Mouse (Mus musculus) granulocyte monocyte progenitor cell, adult 5-6 weeks (primary cell): ENCODE measurements at regions not wholly inside any gene's neighbourhood (a gene's known extent, or its start where the extent isn't known, plus 50 kb on each side); places are given as distances from the start of the nearest gene placed in this dataset.
"Not testable (repeated sequence)": the region's sequence is repeated elsewhere in the genome, so short reads cannot be mapped to it uniquely, and the experiment has no call there.

ENCODE experiments used
- ATAC-seq: replicated peaks from 2 replicates; pipeline ENCODE4 v1.8.0; 2016; ENCODE audit warnings: mild to moderate bottlenecking, moderate TSS enrichment, inconsistent platforms; ENCODE audit not compliant: poor library complexity, severe bottlenecking

- ATAC-seq, result no peak
Observed at GRCm38 (mm10) chr15:93095224-93095623, 179.8 kb downstream of the Gxylt1 start.

GRCm38 (mm10) chr15:93094202-93095135 is 180.5 kb downstream of the Gxylt1 start:
- ATAC-seq, result peak; percentile 41

- peak; percentile 60 for ATAC-seq
Observed at GRCm38 (mm10) chr15:93091396-93091795, 183.6 kb downstream of the Gxylt1 start.

- ATAC-seq, result peak; percentile 79
Observed at GRCm38 (mm10) chr15:93089347-93089746, 185.6 kb downstream of the Gxylt1 start.

DNA sequence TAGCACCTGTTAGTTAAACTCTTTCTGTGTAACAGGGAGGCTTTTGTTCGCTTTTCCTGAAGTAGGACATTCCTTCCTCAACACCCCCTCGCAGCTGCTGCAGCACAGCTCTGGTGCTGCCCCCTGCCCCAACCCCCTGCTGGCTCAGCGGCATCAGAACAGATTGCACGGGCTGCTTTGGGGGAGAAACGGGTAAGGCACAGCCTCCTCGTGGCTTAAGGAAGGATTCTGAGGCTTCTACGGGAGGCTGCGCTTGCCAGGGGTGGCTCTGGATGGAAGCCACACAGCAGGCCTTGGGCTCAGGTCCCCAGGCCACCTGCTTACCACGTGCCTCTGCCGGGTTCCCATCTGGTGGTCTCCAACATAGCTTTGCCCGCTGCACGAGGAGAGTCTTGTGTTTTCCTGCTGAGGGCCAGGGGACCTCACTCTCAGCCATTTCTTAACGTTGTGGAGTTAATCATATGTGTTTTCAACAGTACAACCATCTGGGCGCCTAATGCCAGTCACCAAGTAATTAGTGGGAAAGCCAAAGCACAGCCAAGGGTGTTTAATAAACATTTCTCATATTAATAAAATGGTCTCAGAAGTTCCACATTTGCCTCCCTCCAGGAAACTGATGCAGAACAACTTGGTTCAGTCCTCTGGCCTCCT is 189.9 kb downstream of the Gxylt1 start:
- ATAC-seq, result no peak

GRCm38 (mm10) chr15:93074070-93074469 is 200.9 kb downstream of the Gxylt1 start:
- peak; percentile 56; the same call in 1 of the 2 replicates for ATAC-seq

- no peak for ATAC-seq
Observed at GRCm38 (mm10) chr15:93062213-93063131, 212.5 kb downstream of the Gxylt1 start.

DNA sequence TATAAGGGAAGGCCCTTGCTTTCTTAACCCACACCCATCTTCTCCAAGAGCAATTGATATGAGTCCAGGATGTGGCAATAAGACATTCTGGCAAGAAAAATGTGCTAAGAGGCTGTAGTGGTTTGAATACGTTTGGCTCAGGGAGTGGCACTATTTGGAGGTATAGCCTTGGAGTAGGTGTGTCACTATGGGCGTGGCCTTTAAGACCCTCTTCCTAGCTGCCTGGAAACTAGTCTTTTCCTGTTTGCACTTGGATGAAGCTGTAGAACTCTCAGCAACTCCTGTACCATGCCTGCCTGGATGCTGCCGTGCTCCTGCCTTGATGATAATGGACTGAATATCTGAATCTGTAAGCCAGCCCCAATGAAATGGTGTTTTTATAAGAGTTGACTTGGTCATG is 221.5 kb downstream of the Gxylt1 start:
- ATAC-seq, result no peak

- ATAC-seq, result peak; percentile 80
Observed at GRCm38 (mm10) chr15:93027185-93027584, 247.8 kb downstream of the Gxylt1 start.

GRCm38 (mm10) chr15:93026456-93027078 is 248.4 kb downstream of the Gxylt1 start:
- ATAC-seq, result peak; percentile 74

DNA sequence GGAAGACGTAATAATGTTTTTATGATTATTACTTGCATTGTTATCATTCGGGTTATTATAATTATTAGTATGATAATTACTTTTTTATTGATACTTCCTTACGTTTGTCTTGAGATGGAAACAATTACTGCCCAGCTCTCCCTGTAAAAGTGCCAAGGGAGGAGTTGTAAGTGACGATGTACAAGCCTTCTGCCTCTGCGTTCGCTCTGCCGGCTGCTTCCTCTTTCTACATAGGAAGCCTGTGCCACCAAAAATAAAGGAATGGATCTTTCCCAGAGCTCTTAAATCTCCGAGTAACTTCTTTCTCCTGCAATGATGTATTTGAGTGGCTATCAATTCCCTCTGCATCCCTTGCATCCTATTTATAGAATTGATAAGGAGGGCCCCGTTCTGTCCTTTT is 249.2 kb downstream of the Gxylt1 start:
- ATAC-seq, result peak; percentile 54

DNA sequence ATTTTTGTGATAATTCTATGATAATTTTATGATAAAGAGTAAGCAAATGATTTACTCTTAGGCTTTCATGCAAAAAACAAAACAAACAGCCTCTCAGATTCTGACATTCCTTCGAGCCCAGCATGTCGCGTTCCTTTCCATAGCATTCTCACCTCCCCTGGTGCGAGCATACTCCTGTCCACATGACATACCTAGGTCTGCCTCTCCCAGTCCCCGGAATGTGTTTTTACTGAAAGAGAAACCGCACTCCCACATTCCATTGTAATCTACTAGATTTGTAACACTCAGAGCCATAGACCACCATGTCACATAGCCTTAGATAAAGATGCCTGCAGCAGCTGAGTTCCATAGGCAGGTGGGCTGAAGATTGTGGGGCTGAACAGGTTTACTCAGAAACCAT is 250.8 kb downstream of the Gxylt1 start:
- ATAC-seq, result no peak

GRCm38 (mm10) chr15:93011166-93011565 is 263.8 kb downstream of the Gxylt1 start:
- ATAC-seq, result no peak

- ATAC-seq, result no peak
Observed at GRCm38 (mm10) chr15:93010629-93011028, 264.4 kb downstream of the Gxylt1 start.

DNA sequence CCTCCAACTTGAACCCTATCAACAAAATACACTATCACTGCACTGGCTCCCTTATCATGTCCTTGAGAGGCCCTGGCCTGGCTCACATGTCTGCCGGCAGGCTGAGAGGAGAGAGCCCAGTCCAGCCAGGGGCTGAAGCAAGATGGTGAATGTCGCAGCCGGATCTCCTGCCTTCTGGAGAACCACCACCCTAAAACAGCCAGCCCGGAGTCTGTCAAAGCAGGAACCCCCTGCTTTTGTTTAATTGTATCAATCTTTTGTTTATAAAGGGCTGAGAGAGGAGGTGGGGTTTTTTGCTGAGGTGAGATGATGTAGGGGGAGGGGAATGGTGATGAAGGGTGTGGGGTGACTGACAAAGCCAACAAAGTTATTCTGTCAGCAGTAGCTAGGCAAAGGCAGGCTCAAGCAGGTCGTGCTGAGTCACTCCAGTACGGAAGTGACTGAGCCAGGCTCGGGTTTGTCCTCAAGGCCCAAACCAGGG is 269.2 kb downstream of the Gxylt1 start:
- peak; percentile 17 for ATAC-seq

GRCm38 (mm10) chr15:93005186-93005585 is 269.8 kb downstream of the Gxylt1 start:
- ATAC-seq, result not testable (repeated sequence)

DNA sequence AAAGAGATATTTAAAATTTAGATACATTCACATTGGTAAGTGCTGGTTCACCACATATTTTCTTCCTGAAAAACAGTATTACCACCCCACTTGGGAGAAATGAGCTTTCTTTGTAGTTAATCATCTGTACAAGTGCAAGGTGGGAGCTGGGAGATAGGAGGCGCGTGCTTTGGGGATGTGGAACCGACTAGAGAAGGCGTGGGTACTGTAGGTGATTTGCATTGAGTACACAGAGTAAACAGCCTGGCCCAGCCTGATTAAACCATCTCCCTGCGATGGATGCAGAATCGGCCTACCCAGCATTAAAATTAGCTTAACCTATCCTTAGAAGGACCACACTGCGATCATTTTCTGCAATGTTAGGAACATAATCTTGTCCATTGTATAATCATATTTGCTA is 270.4 kb downstream of the Gxylt1 start:
- ATAC-seq, result no peak

DNA sequence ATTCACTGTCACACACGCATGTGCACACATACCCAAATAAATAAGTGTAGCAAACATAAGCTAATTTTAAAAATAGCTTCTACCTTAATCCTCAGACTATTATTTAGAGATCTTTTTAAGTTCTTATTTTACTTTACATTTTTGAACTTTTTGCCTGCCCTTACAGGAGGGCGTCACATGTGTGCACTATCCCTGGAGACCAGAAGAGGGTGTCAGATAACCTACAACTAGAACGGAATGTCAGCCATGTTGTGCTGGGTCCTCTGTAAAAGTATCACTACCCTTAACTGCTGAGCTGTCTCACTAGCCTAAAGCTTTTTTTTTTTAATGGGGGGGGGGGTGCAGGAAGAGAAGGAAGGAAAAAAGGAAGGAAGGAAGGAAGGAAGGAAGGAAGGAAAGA is 271.7 kb downstream of the Gxylt1 start:
- no peak for ATAC-seq

GRCm38 (mm10) chr15:93002002-93002904 is 272.7 kb downstream of the Gxylt1 start:
- peak; percentile 77 for ATAC-seq
